Mouse (Mus musculus) testis, adult 2 months (tissue): Measurements from ENCODE around the gene Ikbke. TPM values are rescaled to one million over a fixed set of nuclear protein-coding genes. Genes with fewer than 3 reads are reported as not detected.

Experiments used
- H3K27ac ChIP-seq: fragments of 200-500 bp; 2 replicates; pipeline ENCODE4 v1.5.1; 2012; ENCODE audit warnings: low read depth, low read length; ENCODE audit not compliant: control insufficient read depth, insufficient read depth
- H3K27me3 ChIP-seq: fragments of 200-500 bp; 2 replicates; pipeline ENCODE4 v1.6.1; 2012; ENCODE audit warnings: mild to moderate bottlenecking, low read length, moderate library complexity; ENCODE audit not compliant: control insufficient read depth, insufficient read depth
- H3K36me3 ChIP-seq: fragments of 200-500 bp; 2 replicates; pipeline ENCODE4 v1.6.1; 2012; ENCODE audit warnings: mild to moderate bottlenecking, low read length; ENCODE audit not compliant: control insufficient read depth, insufficient read depth
- H3K4me1 ChIP-seq: fragments of 200-500 bp; 2 replicates; pipeline ENCODE4 v1.6.1; 2012; ENCODE audit warnings: low read length; ENCODE audit not compliant: control insufficient read depth, insufficient read depth
- H3K4me3 ChIP-seq: fragments of 200-500 bp; 2 replicates; pipeline ENCODE4 v1.5.1; 2012; ENCODE audit warnings: low read depth, mild to moderate bottlenecking, low read length, moderate library complexity, mixed read lengths; ENCODE audit not compliant: control insufficient read depth
- CTCF ChIP-seq: fragments of 200-500 bp; IDR thresholded peaks from 2 replicates; pipeline ENCODE4 v1.5.1; 2012; ENCODE audit warnings: low read depth, mild to moderate bottlenecking, inconsistent platforms, low read length, moderate library complexity; ENCODE audit not compliant: control insufficient read depth, insufficient read depth, insufficient replicate concordance
- POLR2A ChIP-seq: fragments of 200-500 bp; IDR thresholded peaks from 2 replicates; pipeline ENCODE4 v1.6.1; 2012; ENCODE audit warnings: low read depth, mild to moderate bottlenecking, inconsistent platforms, low read length, moderate library complexity; ENCODE audit not compliant: control insufficient read depth
- polyA plus RNA-seq: library from polyadenylated mRNA; depleted of rRNA; stranded (reverse); fragments of >200 nt; gene quantifications from 2 replicates; pipeline ENCODE4 v1.2.3, GENCODE M21; 2012

Gene Ikbke
- polyA plus RNA-seq, 1 experiment, result 1.4 TPM

DNA sequence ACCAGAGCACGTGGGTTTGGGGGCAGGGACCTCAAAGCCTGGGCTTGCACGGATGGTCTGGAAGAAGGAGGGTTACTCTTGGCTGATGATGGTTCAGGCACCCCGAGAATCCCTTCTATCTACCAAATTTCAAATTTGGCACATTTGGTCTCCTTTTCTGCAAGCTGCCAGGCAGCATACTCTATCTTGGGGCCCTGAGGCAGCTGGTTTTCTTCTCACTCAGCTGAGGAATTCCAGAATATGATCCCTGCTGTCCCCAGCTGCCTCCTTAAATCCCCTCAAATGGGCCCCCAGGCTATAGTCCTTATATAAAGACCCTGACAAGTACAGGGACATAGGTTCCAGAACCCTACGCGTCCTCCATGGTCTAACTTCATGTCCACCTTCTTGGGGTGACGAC, 66.0 kb downstream of the Ikbke start:
- H3K27ac ChIP-seq, result no peak overlapping the region
- no peaks in the 10 kb centered on the region for H3K27me3 ChIP-seq
- no peaks in the 10 kb centered on the region for H3K36me3 ChIP-seq
- H3K4me3 ChIP-seq, result no peak overlapping the region
- no peak for TF ChIP-seq CTCF
- TF ChIP-seq POLR2A, result no peak
- H3K4me1 ChIP-seq, result no peaks in the 10 kb centered on the region; the same call in 1 of the 2 replicates

DNA sequence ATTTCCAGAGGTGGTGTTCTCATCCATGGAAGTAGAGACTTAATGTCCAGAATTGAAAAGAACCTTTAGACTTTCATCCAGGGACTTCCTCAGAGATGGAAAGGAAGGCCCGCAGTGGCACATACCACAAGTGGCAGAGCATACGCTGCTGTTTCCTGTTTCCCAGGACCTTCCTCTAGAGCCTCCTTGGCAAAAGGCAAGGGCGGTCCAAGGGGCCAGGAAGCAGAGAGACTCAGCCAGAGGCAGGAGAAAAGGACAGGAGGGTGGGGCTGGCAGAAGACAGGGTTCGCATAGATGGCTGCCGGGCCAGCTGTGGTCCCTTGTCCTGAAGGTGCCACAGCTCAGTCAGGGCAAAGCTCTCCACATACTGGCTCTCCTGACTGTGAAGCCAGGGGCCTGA, 66.5 kb downstream of the Ikbke start:
- Histone ChIP-seq H3K36me3 (no peaks in the 10 kb centered on the region), H3K27me3 (no peaks in the 10 kb centered on the region), H3K4me1 (no peaks in the 10 kb centered on the region; the same call in 1 of the 2 replicates), H3K27ac (no peak overlapping the region), H3K4me3 (no peak overlapping the region)
- no peak for TF ChIP-seq POLR2A
- no peak for TF ChIP-seq CTCF

DNA sequence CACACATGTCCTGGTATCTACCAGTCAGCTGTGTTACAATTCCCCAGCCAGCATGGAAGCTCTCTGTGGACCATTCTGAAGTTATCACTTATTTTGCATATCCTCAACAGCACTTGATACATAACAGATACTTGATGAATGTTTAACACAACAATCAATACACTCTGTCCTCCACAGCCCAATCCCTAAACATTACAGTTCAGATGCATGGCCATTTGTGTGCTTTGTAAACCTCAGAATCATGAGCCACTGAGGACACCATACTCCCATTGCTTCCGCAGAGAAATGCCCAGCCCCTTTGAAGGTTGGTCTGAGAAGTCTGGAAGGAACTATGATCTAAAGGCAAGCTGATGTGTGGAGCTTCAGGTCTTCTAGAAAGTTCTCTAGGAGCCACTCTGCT, 67.8 kb downstream of the Ikbke start:
- Histone ChIP-seq H3K27ac (no peak overlapping the region), H3K27me3 (no peaks in the 10 kb centered on the region), H3K4me3 (no peak overlapping the region), H3K36me3 (no peaks in the 10 kb centered on the region), H3K4me1 (no peaks in the 10 kb centered on the region; the same call in 1 of the 2 replicates)
- no peak for TF ChIP-seq CTCF
- TF ChIP-seq POLR2A, result no peak

DNA sequence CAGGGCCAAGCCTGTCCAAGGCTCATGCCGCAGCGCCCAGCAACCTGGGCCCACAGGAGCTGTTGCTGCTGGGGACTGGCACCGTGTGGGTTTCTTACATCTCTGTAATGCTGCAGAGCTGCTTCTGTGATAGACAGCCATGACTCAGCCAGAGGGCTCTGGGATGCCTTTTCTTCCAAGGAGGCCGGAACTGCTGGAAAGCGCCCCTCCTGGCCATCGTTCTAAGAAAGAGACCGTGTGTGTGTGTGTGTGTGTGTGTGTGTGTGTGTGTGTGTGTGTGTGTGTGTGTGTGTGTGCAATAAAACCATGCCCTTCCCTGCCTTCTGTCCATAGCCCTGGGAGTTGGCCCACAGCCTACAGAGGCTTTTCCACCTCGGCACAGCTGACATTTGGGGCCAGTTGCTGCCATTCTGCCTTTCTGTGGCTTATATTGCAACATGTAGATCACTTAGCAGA, 69.4 kb downstream of the Ikbke start:
- Histone ChIP-seq H3K4me3 (no peak overlapping the region), H3K27ac (no peak overlapping the region), H3K27me3 (no peaks in the 10 kb centered on the region), H3K36me3 (no peaks in the 10 kb centered on the region), H3K4me1 (no peaks in the 10 kb centered on the region; the same call in 1 of the 2 replicates)
- no peak for TF ChIP-seq POLR2A
- TF ChIP-seq CTCF, result no peak

- Histone ChIP-seq H3K27me3 (no peaks in the 10 kb centered on the region), H3K36me3 (no peaks in the 10 kb centered on the region), H3K4me3 (no peak overlapping the region), H3K4me1 (no peaks in the 10 kb centered on the region; the same call in 1 of the 2 replicates), H3K27ac (no peak overlapping the region)
- TF ChIP-seq CTCF (no peak), POLR2A (no peak)
Measured at GRCm38 (mm10) chr1:131208800-131209199, 70.6 kb downstream of the Ikbke start.

- no peak overlapping the region for H3K27ac ChIP-seq
- no peaks in the 10 kb centered on the region for H3K36me3 ChIP-seq
- TF ChIP-seq POLR2A (no peak), CTCF (no peak)
- no peaks in the 10 kb centered on the region for H3K27me3 ChIP-seq
- no peak overlapping the region for H3K4me3 ChIP-seq
- no peaks in the 10 kb centered on the region; the same call in 1 of the 2 replicates for H3K4me1 ChIP-seq
Measured at GRCm38 (mm10) chr1:131208081-131208480, 71.3 kb downstream of the Ikbke start.

DNA sequence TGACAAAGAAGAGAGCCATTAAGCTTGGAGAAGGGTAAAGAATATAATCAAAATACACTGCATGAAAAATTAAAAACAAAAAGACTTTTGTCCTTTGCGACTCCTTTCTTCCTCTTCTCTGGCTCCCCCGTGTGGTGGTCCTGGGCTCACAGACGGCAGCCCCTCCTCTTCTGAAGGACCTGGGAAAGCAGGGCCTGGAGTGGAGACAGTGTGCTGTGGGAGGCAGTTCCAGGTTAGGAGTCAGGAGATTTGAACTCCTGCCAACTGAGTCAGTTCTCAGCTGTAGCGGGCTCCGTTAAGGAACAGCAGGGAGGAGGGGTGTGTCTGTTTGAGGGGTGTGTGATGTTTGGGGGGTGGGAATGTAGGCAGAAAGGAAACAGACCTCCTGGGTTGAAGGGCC, 71.9 kb downstream of the Ikbke start:
- Histone ChIP-seq H3K36me3 (no peaks in the 10 kb centered on the region), H3K4me3 (no peak overlapping the region), H3K4me1 (no peaks in the 10 kb centered on the region), H3K27ac (no peak overlapping the region), H3K27me3 (no peaks in the 10 kb centered on the region)
- TF ChIP-seq POLR2A (no peak), CTCF (peak; percentile 35; the same call in 1 of the 2 replicates)

GRCm38 (mm10) chr1:131206342-131206741, 73.1 kb downstream of the Ikbke start:
- Histone ChIP-seq H3K4me1 (no peaks in the 10 kb centered on the region), H3K27me3 (no peaks in the 10 kb centered on the region)
- TF ChIP-seq POLR2A (no peak), CTCF (no peak)

More at GRCm38 (mm10) chr1:131206342-131206741, 73.1 kb downstream of the Ikbke start:
- Histone ChIP-seq H3K27ac (no peak overlapping the region), H3K36me3 (no peaks in the 10 kb centered on the region), H3K4me3 (peak overlapping the region; percentile 43)
